Mouse (Mus musculus): ENCODE measurements around the gene Homer1. TPM values are rescaled to one million over a fixed set of nuclear protein-coding genes. Genes with fewer than 3 reads are reported as not detected.
A peak's percentile ranks its signal among the peaks of the same experiment; 100 is the strongest.

Gene Homer1
- polyA plus RNA-seq, 1 experiment, result 4.4 TPM

GRCm38 (mm10) chr13:93418292-93418691 is 118.9 kb downstream of the Homer1 start:
- 86% methylated on average over 2 of the region's 2 CpGs for WGBS
- Histone ChIP-seq H3K27ac (ENCODE audit: control insufficient read depth, insufficient read depth, low read depth, low read length, poor library complexity) (no peak overlapping the region), H3K4me3 (replicated peaks; ENCODE audit: control insufficient read depth, low read depth, low read length) (no peak overlapping the region), H3K4me1 (ENCODE audit: control insufficient read depth, insufficient read depth, low read length) (no peaks in the 10 kb centered on the region)
- no peak for TF ChIP-seq CTCF (IDR thresholded peaks at IDR 0.05; ENCODE audit: control insufficient read depth, insufficient read depth, low read length)
- TF ChIP-seq POLR2A (IDR thresholded peaks at IDR 0.05; ENCODE audit: borderline replicate concordance, control insufficient read depth, low read depth, low read length), result no peak

- H3K27ac ChIP-seq (ENCODE audit: control insufficient read depth, insufficient read depth, low read depth, low read length, poor library complexity), result no peak overlapping the region
- TF ChIP-seq CTCF (IDR thresholded peaks at IDR 0.05; ENCODE audit: control insufficient read depth, insufficient read depth, low read length) (no peak), POLR2A (IDR thresholded peaks at IDR 0.05; ENCODE audit: borderline replicate concordance, control insufficient read depth, low read depth, low read length) (no peak)
- no peaks in the 10 kb centered on the region for H3K4me1 ChIP-seq (ENCODE audit: control insufficient read depth, insufficient read depth, low read length)
- H3K4me3 ChIP-seq (replicated peaks; ENCODE audit: control insufficient read depth, low read depth, low read length), result no peak overlapping the region
- 83% methylated on average over 2 of the region's 2 CpGs for WGBS
These were observed 120.3 kb downstream of the Homer1 start for GRCm38 (mm10) chr13:93419779-93420178.

GRCm38 (mm10) chr13:93423224-93423623 is 123.8 kb downstream of the Homer1 start:
- no peak for TF ChIP-seq CTCF (IDR thresholded peaks at IDR 0.05; ENCODE audit: control insufficient read depth, insufficient read depth, low read length)
- TF ChIP-seq POLR2A (IDR thresholded peaks at IDR 0.05; ENCODE audit: borderline replicate concordance, control insufficient read depth, low read depth, low read length), result no peak
- Histone ChIP-seq H3K4me3 (replicated peaks; ENCODE audit: control insufficient read depth, low read depth, low read length) (no peak overlapping the region), H3K27ac (ENCODE audit: control insufficient read depth, insufficient read depth, low read depth, low read length, poor library complexity) (no peak overlapping the region), H3K4me1 (ENCODE audit: control insufficient read depth, insufficient read depth, low read length) (no peaks in the 10 kb centered on the region)
- 74% methylated on average over 2 of the region's 2 CpGs for WGBS

- peak overlapping the region; percentile 63 for H3K27ac ChIP-seq (ENCODE audit: control insufficient read depth, insufficient read depth, low read depth, low read length, poor library complexity)
- peaks cover 1% of the 10 kb centered on the region for H3K4me1 ChIP-seq (ENCODE audit: control insufficient read depth, insufficient read depth, low read length)
- H3K4me3 ChIP-seq (replicated peaks; ENCODE audit: control insufficient read depth, low read depth, low read length), result no peak overlapping the region
These were observed 128.8 kb downstream of the Homer1 start for GRCm38 (mm10) chr13:93427920-93428876.

GRCm38 (mm10) chr13:93429205-93429604 is 129.8 kb downstream of the Homer1 start:
- H3K4me3 ChIP-seq (replicated peaks; ENCODE audit: control insufficient read depth, low read depth, low read length), result no peak overlapping the region

More at GRCm38 (mm10) chr13:93427920-93428876, 128.8 kb downstream of the Homer1 start:
- 52% methylated on average over 5 of the region's 5 CpGs for WGBS
- TF ChIP-seq POLR2A (IDR thresholded peaks at IDR 0.05; ENCODE audit: borderline replicate concordance, control insufficient read depth, low read depth, low read length) (no peak), CTCF (IDR thresholded peaks at IDR 0.05; ENCODE audit: control insufficient read depth, insufficient read depth, low read length) (no peak)

GRCm38 (mm10) chr13:93440167-93440566 is 140.7 kb downstream of the Homer1 start:
- Histone ChIP-seq H3K4me1 (ENCODE audit: control insufficient read depth, insufficient read depth, low read length) (no peaks in the 10 kb centered on the region; the same call in 1 of the 2 replicates), H3K27ac (ENCODE audit: control insufficient read depth, insufficient read depth, low read depth, low read length, poor library complexity) (no peak overlapping the region), H3K4me3 (replicated peaks; ENCODE audit: control insufficient read depth, low read depth, low read length) (no peak overlapping the region)
- WGBS, result 85% methylated on average over 3 of the region's 3 CpGs
- TF ChIP-seq CTCF (IDR thresholded peaks at IDR 0.05; ENCODE audit: control insufficient read depth, insufficient read depth, low read length) (no peak), POLR2A (IDR thresholded peaks at IDR 0.05; ENCODE audit: borderline replicate concordance, control insufficient read depth, low read depth, low read length) (no peak)

More at GRCm38 (mm10) chr13:93429205-93429604, 129.8 kb downstream of the Homer1 start:
- H3K27ac ChIP-seq (ENCODE audit: control insufficient read depth, insufficient read depth, low read depth, low read length, poor library complexity), result no peak overlapping the region
- TF ChIP-seq CTCF (IDR thresholded peaks at IDR 0.05; ENCODE audit: control insufficient read depth, insufficient read depth, low read length) (no peak), POLR2A (IDR thresholded peaks at IDR 0.05; ENCODE audit: borderline replicate concordance, control insufficient read depth, low read depth, low read length) (no peak)
- 98% methylated on average over 1 of the region's 1 CpGs for WGBS
- peaks cover 1% of the 10 kb centered on the region for H3K4me1 ChIP-seq (ENCODE audit: control insufficient read depth, insufficient read depth, low read length)

- Histone ChIP-seq H3K27ac (ENCODE audit: control insufficient read depth, insufficient read depth, low read depth, low read length, poor library complexity) (no peak overlapping the region), H3K4me1 (ENCODE audit: control insufficient read depth, insufficient read depth, low read length) (no peaks in the 10 kb centered on the region)
- 90% methylated on average over 6 of the region's 6 CpGs for WGBS
These were observed 153.8 kb downstream of the Homer1 start for GRCm38 (mm10) chr13:93453275-93453674.

More at GRCm38 (mm10) chr13:93453275-93453674, 153.8 kb downstream of the Homer1 start:
- H3K4me3 ChIP-seq (replicated peaks; ENCODE audit: control insufficient read depth, low read depth, low read length), result no peak overlapping the region
- TF ChIP-seq POLR2A (IDR thresholded peaks at IDR 0.05; ENCODE audit: borderline replicate concordance, control insufficient read depth, low read depth, low read length), result no peak

Other genes starting within 250 kb of the Homer1 start
- 0.27 and 0.50 TPM in 2 replicates for gene Cmya5, start 154.9 kb upstream of the Homer1 start, polyA plus RNA-seq (2011; ENCODE audit: insufficient read depth, insufficient read length, low replicate concordance, missing spikeins)
- gene Tent2, start 107.2 kb upstream of the Homer1 start, polyA plus RNA-seq (2011; ENCODE audit: insufficient read depth, insufficient read length, low replicate concordance, missing spikeins), result 23.9 and 38.9 TPM in 2 replicates
- gene Jmy, start 200.2 kb downstream of the Homer1 start, polyA plus RNA-seq (2011; ENCODE audit: insufficient read depth, insufficient read length, low replicate concordance, missing spikeins), result 6.1 TPM in 2 replicates